Mouse (Mus musculus): ENCODE results near the gene Slc7a7. TPM values are rescaled to one million over a fixed set of nuclear protein-coding genes. Genes with fewer than 3 reads are reported as not detected.

Gene Slc7a7
- total RNA-seq, 2 experiments from 2014 or later = 4.8 to 6.5 TPM

- peak; percentile 61 to 83 for DNase-seq
Measured at GRCm38 (mm10) chr14:54412629-54413170, 4.9 kb downstream of the Slc7a7 start.

GRCm38 (mm10) chr14:54412000-54412576 is 5.5 kb downstream of the Slc7a7 start:
- no peak for DNase-seq

GRCm38 (mm10) chr14:54409980-54410810 is 7.4 kb downstream of the Slc7a7 start:
- peak; percentile 64 to 68 for DNase-seq

- DNase-seq = no peak
Measured at GRCm38 (mm10) chr14:54409057-54409645, 8.4 kb downstream of the Slc7a7 start.

GRCm38 (mm10) chr14:54408336-54409056 is 9.1 kb downstream of the Slc7a7 start:
- DNase-seq = no peak

- DNase-seq = no peak
Measured at GRCm38 (mm10) chr14:54401723-54402122, 15.9 kb downstream of the Slc7a7 start.

- no peak for DNase-seq
Measured at GRCm38 (mm10) chr14:54398921-54399382, 18.6 kb downstream of the Slc7a7 start.

GRCm38 (mm10) chr14:54398528-54398916 is 19.1 kb downstream of the Slc7a7 start:
- no peak for DNase-seq

GRCm38 (mm10) chr14:54397872-54398527 is 19.6 kb downstream of the Slc7a7 start:
- DNase-seq = no peak

GRCm38 (mm10) chr14:54396685-54397084 is 20.9 kb downstream of the Slc7a7 start:
- DNase-seq = no peak

- DNase-seq = no peak
Measured at GRCm38 (mm10) chr14:54394309-54394708, 23.3 kb downstream of the Slc7a7 start.

GRCm38 (mm10) chr14:54393794-54394193 is 23.8 kb downstream of the Slc7a7 start:
- DNase-seq = no peak

GRCm38 (mm10) chr14:54390843-54391242 is 26.7 kb downstream of the Slc7a7 start:
- DNase-seq = no peak

- DNase-seq = no peak
Measured at GRCm38 (mm10) chr14:54387546-54387945, 30.0 kb downstream of the Slc7a7 start.

- DNase-seq = no peak
Measured at GRCm38 (mm10) chr14:54385968-54386618, 31.5 kb downstream of the Slc7a7 start.

- no peak for DNase-seq
Measured at GRCm38 (mm10) chr14:54384396-54384795, 33.2 kb downstream of the Slc7a7 start.

- DNase-seq = peak; percentile 29 to 57
Measured at GRCm38 (mm10) chr14:54383355-54383771, 34.2 kb downstream of the Slc7a7 start.

GRCm38 (mm10) chr14:54382641-54383040 is 34.9 kb downstream of the Slc7a7 start:
- DNase-seq = no peak

- no peak for DNase-seq
Measured at GRCm38 (mm10) chr14:54381816-54382215, 35.8 kb downstream of the Slc7a7 start.

GRCm38 (mm10) chr14:54380616-54381015 is 37.0 kb downstream of the Slc7a7 start:
- no peak for DNase-seq

GRCm38 (mm10) chr14:54379571-54379970 is 38.0 kb downstream of the Slc7a7 start:
- no peak for DNase-seq
